Mouse (Mus musculus) brain, embryonic 14.5 days (tissue): ENCODE measurements at regions not wholly inside any gene's neighbourhood (a gene's known extent, or its start where the extent isn't known, plus 50 kb on each side); places are given as distances from the start of the nearest gene placed in this dataset.

Source experiments
- DNase-seq: peaks from one replicate; pipeline ENCODE4 v3.0.0-alpha.2; 2011; ENCODE audit warnings: low read depth
- CTCF ChIP-seq: fragments of 200-500 bp; IDR thresholded peaks from 2 replicates; pipeline ENCODE4 v1.5.1; 2012; ENCODE audit warnings: inconsistent platforms, mild to moderate bottlenecking, moderate library complexity, borderline replicate concordance; ENCODE audit not compliant: insufficient read depth, insufficient read length; ENCODE audit errors: extremely low read depth
- POLR2A ChIP-seq: fragments of 200-500 bp; IDR thresholded peaks from 2 replicates; pipeline ENCODE4 v1.6.1; 2012; ENCODE audit warnings: mild to moderate bottlenecking, inconsistent platforms, borderline replicate concordance; ENCODE audit not compliant: poor library complexity, insufficient read depth, insufficient read length, severe bottlenecking; ENCODE audit errors: extremely low read depth

DNA sequence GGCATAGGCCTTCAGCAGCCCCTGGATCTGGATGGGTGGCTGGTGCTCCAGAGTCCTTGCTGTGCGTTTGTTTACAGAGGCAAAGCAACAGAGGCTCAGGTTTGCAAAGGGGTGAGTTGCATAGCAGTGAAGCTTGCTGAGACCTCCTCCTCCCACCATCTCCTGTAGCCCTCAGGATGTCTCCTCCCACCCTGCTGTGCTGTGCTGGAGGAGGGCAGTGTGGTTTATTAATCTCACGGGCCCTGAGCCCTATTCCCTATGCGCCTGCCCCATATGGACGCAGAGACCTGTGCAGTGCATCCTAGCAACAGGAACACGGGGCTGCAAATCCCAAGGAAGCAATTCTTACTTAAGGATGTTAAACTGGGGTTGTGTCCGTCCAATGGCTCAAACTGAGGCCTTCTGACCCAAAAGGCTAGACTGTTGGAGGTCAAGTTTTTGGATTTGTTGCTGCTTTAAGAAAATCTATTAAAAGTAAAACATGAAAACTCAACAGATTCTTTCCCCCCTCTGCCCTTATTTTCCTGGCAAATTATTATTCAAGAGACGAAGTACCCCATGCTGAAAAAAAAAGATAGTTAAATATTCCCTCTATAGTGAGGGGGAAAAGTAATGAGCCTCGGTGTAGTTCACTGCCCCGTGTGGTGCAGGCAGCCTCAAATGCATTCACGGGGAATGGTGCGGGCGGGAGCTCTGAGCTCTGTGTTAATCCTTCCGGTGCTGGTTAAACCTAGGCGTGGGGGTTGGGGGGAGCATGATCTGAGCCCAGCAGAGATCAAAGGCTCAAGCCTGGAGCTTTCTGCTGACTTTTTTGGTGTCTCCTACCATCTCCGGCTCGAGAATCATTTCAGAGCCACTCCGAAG, 297.8 kb downstream of the Cdh26 start:
- DNase-seq, result peak; percentile 82
- TF ChIP-seq POLR2A, result no peak
- no peak for TF ChIP-seq CTCF

DNA sequence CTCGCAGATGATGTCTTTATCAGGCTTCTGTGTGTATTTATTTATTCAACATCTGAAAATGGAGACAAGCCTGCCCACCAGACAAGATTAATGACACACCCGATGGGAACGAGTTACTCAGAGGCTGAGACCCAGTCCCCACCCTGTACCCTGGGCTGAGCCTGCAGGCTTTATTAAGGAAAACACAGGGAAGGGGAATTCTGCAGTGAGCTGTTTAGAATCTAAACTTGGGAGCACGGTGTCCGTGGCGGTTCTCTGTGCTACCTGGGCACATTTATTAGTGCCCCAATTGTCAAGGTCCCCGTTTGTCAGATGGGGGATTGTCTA, 298.4 kb downstream of the Cdh26 start:
- TF ChIP-seq CTCF (no peak), POLR2A (no peak)
- no peak for DNase-seq

DNA sequence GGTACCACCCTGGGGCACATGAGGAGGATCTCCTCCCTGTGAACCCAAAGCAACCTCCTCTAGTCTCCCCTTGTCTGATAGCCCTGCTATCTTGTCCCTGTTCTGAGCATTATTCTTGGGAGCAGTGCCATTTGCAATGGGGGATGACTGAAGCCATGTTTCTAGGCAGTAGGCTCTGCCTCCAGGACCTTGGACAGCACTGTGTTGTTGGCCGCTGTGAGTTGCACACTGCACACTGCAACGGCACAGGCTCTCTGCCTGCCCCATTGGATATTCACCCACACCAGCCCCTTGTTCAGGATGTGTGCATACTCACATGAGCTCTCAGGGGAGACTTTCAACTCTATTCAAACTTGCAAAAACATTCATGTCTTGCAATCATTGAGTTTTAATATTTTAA, 304.8 kb downstream of the Cdh26 start:
- no peak for TF ChIP-seq POLR2A
- TF ChIP-seq CTCF, result no peak
- DNase-seq, result no peak

DNA sequence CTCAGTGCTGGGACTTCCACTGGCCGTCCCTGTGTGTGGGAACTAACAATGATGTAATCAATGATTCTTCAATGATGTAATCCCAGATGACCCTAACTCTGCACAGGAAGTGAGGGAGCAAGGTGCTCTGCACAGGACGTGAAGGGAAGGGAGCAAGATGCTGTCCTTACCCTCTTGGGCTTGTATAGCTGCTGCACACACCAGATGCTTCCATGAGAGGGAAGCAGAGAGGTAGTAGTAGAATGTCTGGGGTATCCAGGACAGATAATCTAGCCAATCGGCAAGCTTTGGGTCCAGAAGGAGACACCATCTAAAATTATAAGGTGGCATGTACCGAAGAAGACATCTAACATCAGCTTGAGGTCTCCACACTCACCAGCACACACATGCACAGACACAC, 314.3 kb downstream of the Cdh26 start:
- TF ChIP-seq CTCF, result peak; percentile 15; the same call in 1 of the 2 replicates
- no peak for TF ChIP-seq POLR2A
- DNase-seq, result no peak

DNA sequence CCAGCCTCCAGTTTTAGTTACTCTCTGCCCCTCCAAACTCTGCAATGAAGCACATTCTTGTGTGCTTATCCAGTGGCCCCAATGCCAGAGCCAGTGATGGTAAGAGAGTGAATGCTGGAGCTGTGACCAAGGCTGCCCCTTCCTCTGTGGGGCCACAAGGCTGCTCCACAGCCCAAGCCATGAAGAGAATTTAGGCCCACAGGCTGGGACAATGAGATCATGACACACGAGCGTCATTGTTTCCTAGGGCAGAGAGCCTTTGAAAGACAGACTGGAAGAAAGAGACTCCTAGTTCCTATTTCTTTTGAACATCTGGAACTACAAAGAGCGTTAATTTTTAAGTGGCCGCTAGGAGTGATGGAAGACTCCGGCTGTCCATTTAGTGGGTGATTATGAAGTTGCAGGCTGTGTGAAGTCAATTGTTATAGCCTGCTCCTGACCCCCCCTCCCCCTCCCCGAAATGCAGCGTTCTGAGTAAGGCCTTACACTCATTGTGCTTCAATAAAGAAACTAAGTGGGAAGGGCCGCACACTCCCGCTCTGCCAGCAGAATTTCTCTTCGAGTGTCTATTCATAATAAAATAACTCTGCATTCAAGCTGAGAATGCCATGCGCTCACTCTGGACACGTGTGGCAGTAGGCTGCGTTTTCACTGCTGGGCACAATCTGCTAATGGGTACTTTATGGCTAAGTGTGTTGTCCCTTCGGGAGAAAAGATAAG, 315.1 kb downstream of the Cdh26 start:
- peak; percentile 68 for DNase-seq
- TF ChIP-seq POLR2A, result no peak
- no peak for TF ChIP-seq CTCF

DNA sequence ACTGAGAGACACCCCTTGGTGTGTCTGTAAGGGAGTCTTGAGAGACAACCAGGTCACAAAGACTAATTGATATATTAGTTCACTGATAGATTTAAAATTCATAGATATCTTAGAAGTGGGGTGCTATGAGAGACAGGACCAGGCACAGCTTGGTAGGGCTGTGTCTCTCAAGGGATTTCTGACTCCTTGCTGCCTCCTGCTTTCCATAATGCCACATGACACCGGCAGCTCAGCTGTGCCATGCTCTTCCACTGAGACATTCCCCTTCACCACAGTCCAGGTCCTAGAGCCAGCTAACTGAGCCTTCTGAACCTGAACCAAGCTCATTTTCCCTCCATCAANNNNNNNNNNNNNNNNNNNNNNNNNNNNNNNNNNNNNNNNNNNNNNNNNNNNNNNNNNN, 320.9 kb downstream of the Cdh26 start:
- no peak for DNase-seq
- no peak for TF ChIP-seq POLR2A
- peak; percentile 13; the same call in 1 of the 2 replicates for TF ChIP-seq CTCF

DNA sequence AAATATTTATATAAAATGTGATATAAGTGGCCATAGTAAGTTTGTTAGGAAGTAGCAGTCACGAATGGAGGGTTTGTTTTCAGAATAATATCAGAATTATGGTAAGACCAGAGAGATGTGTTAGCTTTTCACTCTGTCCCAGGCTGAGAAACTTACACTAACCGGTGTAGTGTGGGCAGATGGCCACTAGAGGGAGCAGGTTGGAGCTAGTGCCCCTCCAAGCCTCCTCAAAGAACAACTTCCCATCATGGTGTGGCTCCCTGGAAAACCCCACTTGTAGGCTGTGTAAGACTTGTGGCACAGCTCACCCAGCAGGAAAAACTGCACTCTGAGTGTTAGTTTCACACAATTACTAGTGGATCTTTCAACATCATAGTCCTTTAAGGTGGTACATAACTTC, 328.0 kb downstream of the Cdh26 start:
- no peak for TF ChIP-seq POLR2A
- TF ChIP-seq CTCF, result peak; percentile 89
- DNase-seq, result peak; percentile 77

DNA sequence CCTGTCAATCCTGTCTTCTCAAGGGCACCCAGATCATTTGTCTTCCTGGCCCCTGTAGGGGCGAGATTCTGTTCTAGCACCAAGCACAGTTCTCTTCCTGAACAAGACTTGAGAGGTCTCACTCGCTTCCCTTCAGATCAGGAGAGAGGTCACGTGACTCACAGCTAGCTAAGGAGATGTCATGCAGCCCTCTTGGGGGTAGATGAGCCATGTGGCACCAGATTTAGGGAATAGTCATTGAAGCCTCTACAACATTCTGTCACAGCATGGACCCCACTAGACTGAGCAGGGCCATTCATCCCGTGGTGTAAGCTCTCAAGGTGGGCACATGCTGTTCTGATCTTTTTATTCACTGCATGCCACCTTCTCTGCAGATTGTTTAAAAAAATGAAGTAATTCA, 338.2 kb downstream of the Cdh26 start:
- no peak for DNase-seq
- TF ChIP-seq POLR2A, result no peak
- no peak for TF ChIP-seq CTCF

DNA sequence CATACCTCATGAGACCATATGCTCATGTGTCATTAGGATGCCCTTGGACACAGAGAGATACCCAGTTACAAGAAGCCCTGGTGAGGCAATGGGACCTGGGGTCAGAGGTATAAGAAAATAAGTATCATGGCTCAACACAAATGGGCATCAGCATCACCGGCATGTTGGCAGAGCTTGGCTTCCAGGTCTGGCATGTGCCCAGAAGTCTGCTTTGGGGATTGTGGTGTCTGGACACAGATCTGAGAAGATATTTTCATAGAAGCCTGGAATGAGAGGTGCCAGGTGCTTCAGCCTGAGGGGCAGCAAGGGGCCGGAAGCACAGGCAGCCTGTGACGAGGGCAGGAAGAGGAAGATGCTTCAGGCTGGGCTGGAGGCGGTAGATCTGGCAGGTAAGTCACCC, 338.7 kb downstream of the Cdh26 start:
- DNase-seq, result no peak

DNA sequence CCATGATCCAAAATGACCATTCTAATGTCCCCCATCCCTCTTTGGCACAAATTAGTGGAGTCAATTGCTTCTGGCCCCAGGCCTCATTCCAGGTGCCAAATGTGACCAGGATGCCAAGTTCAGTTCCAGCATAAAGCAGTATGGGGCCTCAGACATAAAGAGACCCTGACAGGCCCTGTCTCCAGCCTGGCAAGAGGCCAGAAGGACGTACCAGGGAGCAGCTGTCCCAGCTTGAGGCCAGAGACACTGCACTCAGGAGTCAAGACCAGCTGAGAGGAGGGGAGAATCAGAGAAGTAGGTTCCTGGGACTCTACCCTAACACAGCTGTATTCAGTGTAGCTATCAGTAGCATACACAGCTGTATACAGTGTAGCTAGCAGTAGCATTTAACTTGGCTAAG, 341.1 kb downstream of the Cdh26 start:
- no peak for TF ChIP-seq CTCF
- no peak for TF ChIP-seq POLR2A
- peak; percentile 59 for DNase-seq

More for the DNA sequence above, 338.7 kb downstream of the Cdh26 start:
- TF ChIP-seq CTCF, result no peak

DNA sequence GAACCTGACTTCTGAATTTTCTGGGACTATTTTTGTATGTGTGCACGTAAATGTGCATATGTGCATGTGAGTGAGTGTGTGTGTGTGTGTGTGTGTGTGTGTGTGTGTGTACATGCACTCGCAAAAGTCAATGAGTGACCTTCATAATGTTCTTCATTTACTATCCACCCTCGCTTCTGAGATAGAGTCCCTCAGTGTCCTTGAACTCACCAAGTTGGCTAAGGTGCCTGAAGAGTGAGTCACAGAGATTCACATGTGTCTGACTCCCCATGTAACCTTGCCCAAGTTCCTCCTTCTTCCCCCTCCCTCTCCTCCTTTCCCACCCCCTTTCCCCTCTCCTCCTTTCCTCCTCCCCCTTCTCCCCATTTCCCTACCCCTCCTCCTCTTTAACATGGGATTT, 341.6 kb downstream of the Cdh26 start:
- TF ChIP-seq CTCF, result no peak
- no peak for TF ChIP-seq POLR2A
- DNase-seq, result no peak
